Mouse (Mus musculus): Measurements from ENCODE around the gene Gm9887. TPM values are rescaled to one million over a fixed set of nuclear protein-coding genes. Genes with fewer than 3 reads are reported as not detected.
"Not testable (repeated sequence)": the region's sequence is repeated elsewhere in the genome, so short reads cannot be mapped to it uniquely, and the experiment has no call there.

Gm9887 gene
- polyA plus RNA-seq, 1 experiment from 2014 or later, result 2.0 TPM

- Histone ChIP-seq H3K27me3 (no peaks in the 10 kb centered on the region), H3K36me3 (no peaks in the 10 kb centered on the region), H3K4me3 (replicated peaks) (no peak overlapping the region), H3K4me2 (no peak overlapping the region), H3K4me1 (replicated peaks) (no peaks in the 10 kb centered on the region), H3K9me3 (no peaks in the 10 kb centered on the region), H3K27ac (no peak overlapping the region), H3K9ac (replicated peaks) (no peak overlapping the region)
- no peak for ATAC-seq (ENCODE audit: insufficient number of reproducible peaks, insufficient read depth, low FRiP score, low TSS enrichment, low read depth)
- 84% methylated on average over 5 of the region's 5 CpGs for WGBS
These were observed 38.5 kb upstream of the Gm9887 start for GRCm38 (mm10) chr12:69410767-69411166.

GRCm38 (mm10) chr12:69402594-69403167 is 30.4 kb upstream of the Gm9887 start:
- no peak overlapping the region for H3K27ac ChIP-seq
- no peak overlapping the region for H3K4me3 ChIP-seq (replicated peaks)
- H3K4me2 ChIP-seq, result no peak overlapping the region
- H3K27me3 ChIP-seq, result no peaks in the 10 kb centered on the region
- H3K4me1 ChIP-seq (replicated peaks), result peaks cover 14% of the 10 kb centered on the region
- H3K9me3 ChIP-seq, result no peaks in the 10 kb centered on the region
- ATAC-seq (ENCODE audit: insufficient number of reproducible peaks, insufficient read depth, low FRiP score, low TSS enrichment, low read depth), result no peak
- no peaks in the 10 kb centered on the region for H3K36me3 ChIP-seq
- WGBS, result 87% methylated on average over 13 of the region's 13 CpGs
- no peak overlapping the region for H3K9ac ChIP-seq (replicated peaks)

- WGBS, result 49% methylated on average over 9 of the region's 9 CpGs
- Histone ChIP-seq H3K27me3 (no peaks in the 10 kb centered on the region), H3K4me3 (replicated peaks) (no peak overlapping the region), H3K36me3 (no peaks in the 10 kb centered on the region), H3K27ac (no peak overlapping the region), H3K9me3 (no peaks in the 10 kb centered on the region), H3K9ac (replicated peaks) (no peak overlapping the region), H3K4me1 (replicated peaks) (peaks cover 14% of the 10 kb centered on the region), H3K4me2 (no peak overlapping the region)
- no peak for ATAC-seq (ENCODE audit: insufficient number of reproducible peaks, insufficient read depth, low FRiP score, low TSS enrichment, low read depth)
These were observed 29.8 kb upstream of the Gm9887 start for GRCm38 (mm10) chr12:69402100-69402499.

- ATAC-seq (ENCODE audit: insufficient number of reproducible peaks, insufficient read depth, low FRiP score, low TSS enrichment, low read depth), result no peak
- no peaks in the 10 kb centered on the region for H3K36me3 ChIP-seq
- 15% methylated on average over 2 of the region's 2 CpGs for WGBS
These were observed 28.6 kb upstream of the Gm9887 start for GRCm38 (mm10) chr12:69400871-69401286.

GRCm38 (mm10) chr12:69400367-69400766 is 28.1 kb upstream of the Gm9887 start:
- WGBS, result 76% methylated on average over 4 of the region's 4 CpGs
- no peaks in the 10 kb centered on the region for H3K9me3 ChIP-seq
- H3K4me2 ChIP-seq, result no peak overlapping the region
- H3K27me3 ChIP-seq, result no peaks in the 10 kb centered on the region
- no peak overlapping the region for H3K4me3 ChIP-seq (replicated peaks)
- ATAC-seq (ENCODE audit: insufficient number of reproducible peaks, insufficient read depth, low FRiP score, low TSS enrichment, low read depth), result no peak
- H3K9ac ChIP-seq (replicated peaks), result no peak overlapping the region
- H3K36me3 ChIP-seq, result no peaks in the 10 kb centered on the region
- H3K27ac ChIP-seq, result no peak overlapping the region
- H3K4me1 ChIP-seq (replicated peaks), result peaks cover 14% of the 10 kb centered on the region

More at GRCm38 (mm10) chr12:69400871-69401286, 28.6 kb upstream of the Gm9887 start:
- Histone ChIP-seq H3K4me1 (replicated peaks) (peaks cover 14% of the 10 kb centered on the region), H3K9me3 (no peaks in the 10 kb centered on the region), H3K27me3 (no peaks in the 10 kb centered on the region), H3K27ac (no peak overlapping the region), H3K4me2 (no peak overlapping the region), H3K4me3 (replicated peaks) (no peak overlapping the region), H3K9ac (replicated peaks) (no peak overlapping the region)

GRCm38 (mm10) chr12:69394456-69394855 is 22.2 kb upstream of the Gm9887 start:
- H3K27ac ChIP-seq, result no peak overlapping the region
- ATAC-seq (ENCODE audit: insufficient number of reproducible peaks, insufficient read depth, low FRiP score, low TSS enrichment, low read depth), result no peak
- H3K4me2 ChIP-seq, result no peak overlapping the region
- no peaks in the 10 kb centered on the region for H3K9me3 ChIP-seq
- no peak overlapping the region for H3K4me3 ChIP-seq (replicated peaks)
- no peaks in the 10 kb centered on the region for H3K27me3 ChIP-seq
- no peaks in the 10 kb centered on the region for H3K36me3 ChIP-seq
- WGBS, result 80% methylated on average over 6 of the region's 6 CpGs
- no peak overlapping the region for H3K9ac ChIP-seq (replicated peaks)
- H3K4me1 ChIP-seq (replicated peaks), result no peaks in the 10 kb centered on the region

GRCm38 (mm10) chr12:69393076-69393475 is 20.8 kb upstream of the Gm9887 start:
- Histone ChIP-seq H3K9me3 (no peaks in the 10 kb centered on the region), H3K36me3 (no peaks in the 10 kb centered on the region), H3K27ac (no peak overlapping the region), H3K4me1 (replicated peaks) (no peaks in the 10 kb centered on the region), H3K4me2 (no peak overlapping the region), H3K9ac (replicated peaks) (no peak overlapping the region), H3K27me3 (no peaks in the 10 kb centered on the region), H3K4me3 (replicated peaks) (no peak overlapping the region)
- WGBS, result 79% methylated on average over 10 of the region's 10 CpGs
- no peak for ATAC-seq (ENCODE audit: insufficient number of reproducible peaks, insufficient read depth, low FRiP score, low TSS enrichment, low read depth)

GRCm38 (mm10) chr12:69390000-69390698 is 17.9 kb upstream of the Gm9887 start:
- Histone ChIP-seq H3K9me3 (no peaks in the 10 kb centered on the region), H3K4me2 (no peak overlapping the region), H3K9ac (replicated peaks) (no peak overlapping the region), H3K27me3 (no peaks in the 10 kb centered on the region), H3K4me1 (replicated peaks) (no peaks in the 10 kb centered on the region), H3K36me3 (no peaks in the 10 kb centered on the region), H3K4me3 (replicated peaks) (no peak overlapping the region), H3K27ac (no peak overlapping the region)
- WGBS, result 73% methylated on average over 7 of the region's 7 CpGs
- no peak for ATAC-seq (ENCODE audit: insufficient number of reproducible peaks, insufficient read depth, low FRiP score, low TSS enrichment, low read depth)

- Histone ChIP-seq H3K4me1 (replicated peaks) (no peaks in the 10 kb centered on the region), H3K9ac (replicated peaks) (no peak overlapping the region), H3K27ac (no peak overlapping the region), H3K36me3 (no peaks in the 10 kb centered on the region), H3K27me3 (no peaks in the 10 kb centered on the region), H3K4me3 (replicated peaks) (no peak overlapping the region), H3K9me3 (no peaks in the 10 kb centered on the region), H3K4me2 (no peak overlapping the region)
- no peak for ATAC-seq (ENCODE audit: insufficient number of reproducible peaks, insufficient read depth, low FRiP score, low TSS enrichment, low read depth)
- 80% methylated on average over 7 of the region's 7 CpGs for WGBS
These were observed 17.1 kb upstream of the Gm9887 start for GRCm38 (mm10) chr12:69389273-69389938.

GRCm38 (mm10) chr12:69388321-69388869 is 16.1 kb upstream of the Gm9887 start:
- no peaks in the 10 kb centered on the region for H3K4me1 ChIP-seq (replicated peaks)
- no peaks in the 10 kb centered on the region for H3K36me3 ChIP-seq
- ATAC-seq (ENCODE audit: insufficient number of reproducible peaks, insufficient read depth, low FRiP score, low TSS enrichment, low read depth), result no peak
- WGBS, result 93% methylated on average over 10 of the region's 10 CpGs
- H3K27me3 ChIP-seq, result no peaks in the 10 kb centered on the region
- no peak overlapping the region for H3K27ac ChIP-seq
- no peak overlapping the region for H3K4me3 ChIP-seq (replicated peaks)
- no peak overlapping the region for H3K9ac ChIP-seq (replicated peaks)
- no peaks in the 10 kb centered on the region for H3K9me3 ChIP-seq
- no peak overlapping the region for H3K4me2 ChIP-seq

- ATAC-seq (ENCODE audit: insufficient number of reproducible peaks, insufficient read depth, low FRiP score, low TSS enrichment, low read depth), result not testable (repeated sequence)
These were observed 14.0 kb upstream of the Gm9887 start for GRCm38 (mm10) chr12:69386281-69386732.

More at GRCm38 (mm10) chr12:69386281-69386732, 14.0 kb upstream of the Gm9887 start:
- not testable (repeated sequence) for H3K27ac ChIP-seq; H3K27me3 ChIP-seq; H3K4me3 ChIP-seq (replicated peaks); H3K4me1 ChIP-seq (replicated peaks); H3K4me2 ChIP-seq; H3K36me3 ChIP-seq; H3K9ac ChIP-seq (replicated peaks); H3K9me3 ChIP-seq
- 75% methylated on average over 12 of the region's 12 CpGs for WGBS
